Mouse (Mus musculus) thymus, postnatal 4 days (tissue): ENCODE measurements at regions not wholly inside any gene's neighbourhood (a gene's known extent, or its start where the extent isn't known, plus 50 kb on each side); places are given as distances from the start of the nearest gene placed in this dataset.

Experiments
- DNase-seq: peaks from one replicate; pipeline ENCODE4 v3.0.0; 2021

DNA sequence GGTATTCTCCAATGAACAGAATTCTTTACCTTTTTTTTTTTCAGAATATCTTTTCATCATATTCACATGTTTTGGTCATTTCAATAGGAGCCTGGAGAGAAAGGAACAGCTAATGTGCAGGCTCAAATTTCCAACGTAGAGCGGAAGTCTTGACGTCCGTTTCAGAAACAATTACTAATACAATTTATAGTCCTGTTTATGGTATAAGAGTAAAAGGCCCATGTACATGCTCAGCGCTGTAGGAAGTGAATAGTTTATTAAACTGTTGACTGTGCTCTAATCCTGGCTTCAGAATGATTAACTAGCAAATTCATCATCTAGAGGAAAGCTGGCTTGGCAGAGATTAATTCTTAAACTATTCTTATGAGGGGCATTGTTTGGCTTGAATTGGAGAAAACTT lies 142.1 kb downstream of the Pik3r1 start:
- no peak for DNase-seq

DNA sequence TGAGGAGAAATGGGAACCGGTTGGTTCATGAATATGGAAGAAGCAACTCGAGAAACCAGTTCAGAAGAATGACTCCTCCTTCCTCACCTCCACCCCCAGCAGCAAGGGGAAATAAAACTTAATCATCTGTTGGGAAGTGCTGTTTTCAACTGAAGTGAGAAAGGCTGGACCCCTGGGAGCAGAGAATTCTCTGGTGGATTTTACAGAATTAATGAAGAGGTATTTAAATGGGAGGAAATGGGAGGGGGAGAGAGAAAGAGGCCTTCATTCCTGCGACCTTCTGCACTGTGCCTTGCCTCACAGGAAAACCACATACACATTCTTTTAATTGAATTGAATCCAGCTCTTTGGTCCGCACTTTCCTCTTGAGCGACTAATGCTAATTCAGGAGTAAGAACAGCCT lies 143.8 kb downstream of the Pik3r1 start:
- no peak for DNase-seq

DNA sequence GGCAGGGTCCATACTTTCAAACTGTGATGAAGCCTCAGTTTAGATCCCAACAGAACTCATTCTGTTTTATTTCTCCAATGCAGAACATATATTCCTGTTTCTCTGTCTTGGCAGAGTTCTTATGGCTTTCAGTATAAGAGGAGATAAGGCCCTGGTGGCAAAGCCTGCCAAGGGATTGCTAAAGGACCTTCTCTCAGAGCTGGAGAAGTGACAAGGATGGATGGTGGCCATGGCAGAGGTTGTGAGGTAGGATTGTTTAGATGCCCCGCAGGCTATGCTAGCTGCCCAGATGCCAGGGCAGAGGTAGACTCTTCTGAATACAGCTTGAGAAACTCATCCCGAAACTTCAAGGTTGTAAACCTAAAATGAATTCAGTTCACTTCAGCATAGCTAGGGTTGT lies 145.4 kb downstream of the Pik3r1 start:
- DNase-seq: no peak

DNA sequence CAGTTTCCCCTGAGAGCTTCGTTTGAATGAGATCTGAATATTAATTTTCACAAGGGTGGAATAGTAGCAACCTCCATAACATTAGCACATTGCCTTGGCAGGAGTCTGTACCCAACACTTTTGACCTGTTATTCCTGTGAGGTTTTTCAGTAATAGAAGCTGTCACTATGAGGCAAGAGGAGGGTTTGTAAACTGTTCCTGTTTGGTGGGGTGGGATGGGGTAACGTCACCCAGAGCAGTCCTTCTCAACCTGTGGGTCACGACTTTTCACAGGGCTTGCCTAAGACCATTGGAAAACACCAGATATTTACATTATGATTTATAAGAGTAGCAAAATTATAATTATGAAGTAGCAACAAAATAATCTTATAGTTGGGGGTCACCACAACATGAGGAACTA lies 147.4 kb downstream of the Pik3r1 start:
- DNase-seq: no peak

DNA sequence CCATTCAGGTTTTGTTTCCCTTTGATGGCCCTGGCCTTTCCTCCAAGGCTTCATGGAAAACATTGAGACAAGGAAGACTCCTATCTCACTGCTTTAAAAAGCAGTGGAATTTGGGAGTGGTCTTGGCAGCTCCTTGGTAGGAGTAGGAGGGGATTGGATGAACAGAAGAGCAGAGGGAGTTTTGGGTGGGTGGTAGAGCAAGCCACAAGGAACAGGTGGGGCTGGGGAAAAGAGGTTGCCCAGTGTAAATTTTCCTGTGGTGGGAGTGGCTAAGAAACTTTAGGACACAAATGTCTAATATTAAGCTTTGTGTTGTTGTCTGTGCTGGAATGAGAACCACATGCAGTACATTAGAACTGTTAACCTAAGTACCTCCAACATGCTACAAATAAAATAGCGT lies 148.9 kb downstream of the Pik3r1 start:
- no peak for DNase-seq

DNA sequence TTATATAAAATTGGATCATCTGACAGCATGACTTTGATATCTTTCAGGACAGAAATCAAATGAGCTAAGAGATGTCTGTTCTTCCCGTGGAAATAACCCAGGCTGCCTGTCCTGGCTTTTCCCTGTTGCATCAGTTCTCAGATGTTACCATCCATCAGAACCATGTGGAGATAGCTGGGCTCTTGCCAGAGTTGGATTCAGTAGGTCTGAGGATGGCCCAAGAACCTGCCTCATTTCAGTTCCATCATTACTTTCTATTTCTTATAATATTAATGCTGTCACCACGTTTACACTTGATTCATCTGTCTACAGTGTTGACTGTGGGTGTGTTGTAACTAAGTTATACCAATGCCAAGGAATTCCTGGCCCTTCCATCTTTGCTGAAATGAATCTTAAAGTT lies 155.2 kb downstream of the Pik3r1 start:
- DNase-seq: no peak

DNA sequence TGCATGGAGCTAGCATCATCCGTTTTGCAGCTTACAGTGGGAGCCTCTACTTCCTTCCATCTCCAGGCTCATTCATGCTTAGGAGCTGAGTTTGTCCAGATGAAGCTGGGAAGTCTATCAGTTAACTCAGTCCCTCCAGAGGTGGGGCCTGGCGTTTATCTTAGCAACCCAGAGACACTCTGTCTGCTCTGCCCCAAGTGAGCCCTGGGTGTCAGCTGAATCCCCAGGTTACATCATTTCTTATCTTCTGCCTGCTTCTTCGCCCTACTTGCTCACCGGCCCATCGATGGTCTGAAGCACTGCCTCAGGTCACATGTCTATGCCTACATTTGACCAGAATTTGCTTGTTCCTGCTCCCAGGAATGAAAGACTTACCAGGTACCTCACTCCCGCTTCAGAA lies 156.3 kb downstream of the Pik3r1 start:
- DNase-seq: no peak

DNA sequence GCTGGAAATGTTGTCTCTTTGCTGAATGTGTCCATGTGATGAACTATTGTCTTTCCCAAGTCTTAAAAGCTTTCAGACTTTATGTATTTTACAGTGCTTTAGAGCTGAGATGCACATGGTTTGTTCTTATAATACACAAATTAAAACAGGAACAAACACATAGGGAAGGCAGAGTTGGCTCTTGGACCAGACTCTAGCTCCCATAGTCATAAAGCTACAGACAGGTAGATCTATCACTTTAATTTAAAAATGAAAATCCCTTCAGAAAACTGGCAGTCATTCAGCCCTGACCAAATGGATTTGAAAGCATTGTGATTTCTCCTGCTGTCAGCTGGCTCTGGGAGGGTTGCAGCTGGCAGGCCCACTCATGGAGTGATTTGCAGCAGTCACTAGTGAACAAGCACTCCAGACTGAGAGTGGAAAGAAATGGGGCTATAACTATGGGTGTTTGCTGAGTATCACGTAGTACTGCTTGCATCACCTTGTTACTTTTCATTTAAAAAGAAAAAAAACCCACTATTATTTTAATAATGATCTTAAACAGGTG lies 161.8 kb downstream of the Pik3r1 start:
- no peak for DNase-seq

DNA sequence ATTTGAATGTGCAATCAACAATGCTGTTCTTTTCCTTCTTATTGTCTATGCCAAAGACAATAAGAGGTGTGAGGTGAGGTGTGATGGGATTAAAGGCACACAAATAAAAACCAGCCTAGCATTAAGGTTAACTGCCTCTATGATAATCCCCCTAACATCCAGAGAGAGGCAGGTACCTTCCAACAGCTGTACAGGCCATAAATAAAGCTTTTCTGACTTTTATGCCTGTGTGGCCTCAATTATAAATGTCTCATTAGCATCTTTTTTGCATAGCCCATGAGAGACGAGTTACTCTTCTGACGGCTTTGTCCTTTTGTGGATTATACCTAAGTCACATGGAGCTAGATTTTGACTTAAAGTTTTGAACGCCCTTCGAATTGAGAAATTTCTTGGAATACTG lies 162.3 kb downstream of the Pik3r1 start:
- no peak for DNase-seq

DNA sequence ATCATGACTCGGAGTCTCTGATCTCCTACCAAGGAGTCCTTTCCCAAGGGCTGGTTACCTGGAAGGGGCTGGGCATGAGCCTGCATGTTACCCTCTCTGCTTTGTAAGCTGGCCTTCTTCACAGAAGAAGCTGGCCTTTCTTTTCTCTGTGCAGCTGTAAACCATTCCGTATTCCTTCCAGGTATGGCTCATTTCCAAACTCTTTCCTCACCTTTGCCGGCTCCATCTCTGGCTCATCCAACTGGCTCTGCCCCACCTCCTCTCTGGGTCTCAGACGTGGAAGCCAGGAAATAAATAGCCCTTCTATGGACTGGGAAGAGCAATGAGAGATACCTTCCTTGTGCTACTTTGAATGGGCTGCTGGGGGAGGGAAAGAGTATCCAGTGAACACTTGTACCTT lies 163.0 kb downstream of the Pik3r1 start:
- DNase-seq: no peak

DNA sequence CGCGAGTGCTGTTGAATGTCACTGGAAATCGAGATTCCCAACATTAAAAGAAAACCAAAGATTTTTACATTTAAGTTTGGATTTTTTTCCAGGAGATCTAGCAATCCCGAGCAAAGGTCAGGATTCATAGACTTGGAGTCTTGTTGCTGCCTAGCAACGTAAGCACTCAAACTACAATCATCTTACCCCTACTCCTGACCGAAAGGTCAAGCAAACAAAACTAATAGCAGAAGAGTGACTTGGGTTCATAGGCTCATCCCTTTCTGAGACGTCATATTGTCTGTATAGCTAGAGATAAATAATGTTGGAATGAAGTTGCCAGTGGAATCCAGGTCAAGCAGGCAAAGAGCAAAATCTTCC lies 169.9 kb downstream of the Pik3r1 start:
- DNase-seq: no peak

DNA sequence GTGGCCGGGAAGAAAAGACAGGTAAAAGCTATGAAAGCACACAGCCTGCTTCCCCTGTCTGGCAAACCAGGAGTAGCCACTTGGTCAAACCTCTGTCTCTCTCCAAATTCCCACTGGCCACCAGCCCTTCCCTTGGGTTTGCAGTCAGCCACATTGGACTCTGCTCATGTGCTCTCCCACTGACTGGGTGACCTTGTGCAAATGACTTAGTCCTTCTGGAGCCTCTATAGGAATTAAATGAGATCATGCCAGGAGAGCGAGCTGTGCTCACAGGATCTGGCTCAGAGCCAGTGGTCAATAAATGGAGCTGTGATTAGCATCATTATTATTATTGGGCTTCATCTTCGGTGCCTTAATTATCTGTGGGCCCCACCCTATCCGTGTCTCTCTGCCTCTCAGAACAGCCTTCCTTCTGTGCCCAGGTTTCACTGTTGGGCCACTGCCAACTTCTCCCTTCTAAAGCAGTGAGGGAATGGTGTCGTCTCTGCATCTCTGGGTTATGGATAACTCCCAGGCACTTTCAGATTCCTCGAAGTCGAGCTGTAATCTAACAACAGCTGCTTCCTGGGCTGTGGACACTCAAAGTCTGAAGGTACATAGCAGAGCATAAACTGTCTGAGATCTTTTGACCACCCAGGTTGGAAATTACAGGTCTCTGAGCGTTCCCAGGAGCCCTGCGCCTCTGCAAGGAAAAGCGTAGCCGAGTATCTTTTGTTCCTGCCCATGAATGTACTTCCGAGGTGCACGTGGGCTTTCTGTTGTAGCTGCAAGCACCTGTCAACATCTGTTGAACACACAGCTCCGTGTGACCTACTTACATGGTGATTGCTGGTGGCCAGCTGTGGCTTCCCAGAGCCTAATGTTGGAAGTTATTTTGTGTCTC lies 170.5 kb downstream of the Pik3r1 start:
- DNase-seq: peak; percentile 62

DNA sequence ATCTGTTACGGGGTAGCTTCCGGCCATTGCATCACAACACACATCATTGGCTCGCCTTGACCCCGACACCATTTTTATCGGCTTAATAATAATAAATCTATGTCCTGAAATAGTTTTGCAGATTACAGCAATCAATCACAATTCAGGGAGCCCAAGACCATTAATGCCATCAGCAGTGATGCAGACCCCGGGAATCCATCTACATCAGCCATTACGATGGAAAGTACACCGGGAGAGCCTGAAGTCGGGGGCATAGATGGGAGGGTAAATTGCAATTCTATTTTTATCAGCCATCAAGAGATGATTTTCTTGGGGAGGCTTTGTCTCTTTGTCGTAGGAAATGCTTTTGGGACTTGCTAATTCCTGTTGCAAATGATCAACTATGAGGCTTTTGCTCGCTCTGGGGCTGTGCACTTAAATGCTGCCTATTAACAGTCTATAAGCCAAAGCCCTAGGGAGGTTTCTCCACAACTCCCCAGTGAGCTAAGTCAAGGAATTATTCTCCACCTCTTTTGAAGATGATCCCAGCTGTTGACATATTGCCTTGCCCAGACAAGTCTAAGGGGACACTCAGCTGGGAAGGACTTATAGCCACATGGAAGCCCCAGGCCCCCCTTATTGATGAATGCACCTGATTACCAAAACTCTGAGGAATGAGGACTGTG lies 173.4 kb downstream of the Pik3r1 start:
- no peak for DNase-seq

DNA sequence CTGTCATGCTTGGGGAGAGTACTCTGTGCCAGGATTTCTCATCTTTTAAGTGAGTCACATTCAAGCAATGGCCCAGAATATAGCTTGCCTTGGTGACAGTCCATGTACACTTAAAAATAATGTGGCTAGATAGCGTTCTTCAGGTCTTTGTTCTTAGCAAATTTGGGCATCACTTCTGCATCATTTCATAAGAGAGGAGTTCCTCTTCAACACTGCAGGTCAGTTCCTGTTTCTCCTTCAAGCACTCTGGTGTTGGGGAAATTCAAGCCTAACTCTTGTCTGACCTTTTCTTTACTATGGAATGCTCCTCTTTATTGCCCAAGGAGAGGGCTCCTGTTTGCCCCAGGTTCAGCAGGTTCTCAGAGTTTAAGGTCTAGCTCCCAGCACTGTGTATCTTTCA lies 175.7 kb downstream of the Pik3r1 start:
- no peak for DNase-seq

DNA sequence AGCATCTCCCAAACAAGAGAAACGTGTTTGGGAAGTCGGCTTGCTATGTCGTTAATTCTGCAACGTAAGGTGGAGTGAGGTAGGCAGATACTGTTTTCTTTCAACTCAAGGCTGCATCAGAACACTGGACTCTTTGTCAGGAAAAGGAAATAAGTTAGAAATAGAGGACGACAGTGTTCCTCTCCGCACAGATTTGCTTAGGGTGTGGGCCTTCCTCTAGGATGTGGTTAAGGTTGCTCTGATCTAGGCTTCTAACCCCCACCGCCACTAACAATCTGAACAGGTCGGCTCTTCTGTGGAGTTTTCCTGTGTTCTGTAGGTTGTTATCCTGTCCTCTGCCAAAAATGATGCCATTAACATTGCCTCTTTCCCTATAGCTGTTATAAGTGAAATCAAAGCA lies 179.1 kb downstream of the Pik3r1 start:
- no peak for DNase-seq

DNA sequence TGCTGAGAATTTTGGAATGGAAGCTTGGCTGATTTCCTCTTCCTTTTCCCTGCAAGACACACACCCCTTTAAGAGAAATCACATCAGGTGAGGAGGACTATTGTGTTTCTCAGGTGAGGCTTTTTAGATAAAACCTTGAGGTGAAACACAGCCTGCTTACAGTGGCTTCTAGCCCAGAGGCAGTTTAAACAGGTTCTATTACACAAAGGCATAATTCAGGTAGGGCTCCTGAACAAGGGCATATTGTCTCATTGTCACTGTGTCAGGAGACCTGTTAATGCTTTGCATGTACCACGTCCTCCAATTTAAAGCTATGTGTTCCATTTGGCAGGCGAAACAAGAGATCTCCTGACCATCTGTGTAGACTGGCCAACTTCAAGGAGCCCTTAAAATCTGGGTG lies 181.2 kb downstream of the Pik3r1 start:
- DNase-seq: no peak

DNA sequence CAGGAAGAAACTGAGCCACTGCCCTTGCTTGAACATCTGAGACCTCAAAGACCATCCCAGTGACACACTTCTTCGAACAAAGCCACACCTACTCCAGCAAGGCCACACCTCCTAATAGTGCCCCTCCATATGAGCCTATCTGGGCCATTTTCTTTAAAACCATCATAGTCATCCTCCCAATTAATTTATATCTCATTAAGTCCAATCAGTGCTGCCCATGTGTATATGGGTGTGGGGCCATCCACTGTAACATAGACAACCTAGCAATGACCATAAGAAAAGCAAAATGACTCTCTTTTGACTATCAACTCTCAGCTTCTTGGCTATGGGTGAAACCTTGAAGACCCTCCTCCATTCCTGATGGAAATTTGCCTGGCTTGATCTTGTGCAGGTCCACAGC lies 191.5 kb downstream of the Pik3r1 start:
- no peak for DNase-seq

DNA sequence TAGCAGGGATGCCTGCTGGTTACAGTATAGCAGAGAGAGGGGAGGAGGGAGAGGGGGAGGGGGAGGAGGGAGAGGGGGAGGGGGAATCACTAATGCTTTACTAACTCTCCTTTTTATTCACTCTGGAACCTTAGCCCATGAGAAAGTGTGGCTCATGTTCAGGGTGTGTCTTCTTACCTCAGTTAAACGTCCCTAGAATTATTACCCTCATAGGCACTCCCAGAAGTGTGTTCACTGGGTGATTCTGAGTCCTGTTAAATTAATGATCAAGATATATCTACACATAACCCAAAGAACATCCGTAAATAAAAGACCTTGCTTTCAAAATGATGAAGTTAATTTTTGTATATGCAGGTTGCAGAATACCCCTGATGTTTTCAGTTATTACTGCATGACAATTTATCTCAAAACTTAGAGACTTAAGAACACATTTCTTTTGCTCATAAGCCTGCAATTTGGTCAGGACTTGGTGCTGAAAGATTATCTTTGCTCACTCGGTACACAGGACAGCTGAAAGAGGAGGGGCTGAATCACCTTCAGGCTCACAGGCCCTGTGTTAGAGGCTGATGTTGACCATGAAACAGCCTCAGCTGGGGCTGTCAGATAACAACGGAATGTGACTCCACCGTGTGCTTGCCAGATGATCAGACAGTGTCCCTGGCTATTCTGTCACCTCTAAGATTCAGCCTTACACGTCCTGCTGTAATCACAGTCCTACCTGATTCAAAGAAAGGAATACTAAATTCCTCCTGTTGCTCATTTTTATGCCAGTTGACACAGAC lies 195.0 kb downstream of the Pik3r1 start:
- no peak for DNase-seq

DNA sequence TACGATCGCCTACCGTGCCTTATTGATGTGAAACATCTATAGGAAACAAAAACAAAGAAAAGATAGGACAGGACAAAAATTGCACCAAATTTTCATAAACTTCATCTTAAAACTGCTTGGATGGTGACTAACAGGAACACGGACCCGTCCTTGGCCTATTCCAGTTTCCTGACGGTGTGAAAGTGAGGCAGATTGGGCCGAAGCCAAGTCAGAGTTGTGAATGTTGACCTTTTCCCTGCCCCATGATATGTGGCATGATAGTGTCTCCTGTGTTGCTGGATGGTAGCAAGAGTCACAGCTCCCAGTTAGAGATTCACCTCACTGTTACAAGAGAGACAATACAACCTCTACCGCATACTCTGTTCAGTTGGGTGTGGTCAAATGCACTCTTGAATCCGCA lies 195.8 kb downstream of the Pik3r1 start:
- DNase-seq: no peak

DNA sequence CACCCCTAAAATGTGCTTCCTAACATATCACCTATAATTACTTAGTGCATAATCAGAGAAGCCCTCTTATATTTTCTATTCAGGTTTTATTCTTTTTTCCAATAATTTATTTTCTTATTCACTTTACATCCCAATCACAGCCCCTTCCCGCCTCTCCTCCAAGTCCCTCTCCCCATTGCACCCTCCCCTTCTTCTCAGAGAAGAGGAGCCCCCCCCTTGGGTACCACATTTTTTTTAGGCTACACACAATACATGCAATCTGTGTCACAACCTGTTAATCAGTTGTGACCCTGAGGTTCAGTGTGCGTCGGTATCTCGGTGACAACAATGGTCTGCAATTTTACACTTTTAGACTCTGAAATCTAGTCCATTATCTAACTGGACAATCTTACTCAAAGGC lies 198.0 kb downstream of the Pik3r1 start:
- DNase-seq: no peak

DNA sequence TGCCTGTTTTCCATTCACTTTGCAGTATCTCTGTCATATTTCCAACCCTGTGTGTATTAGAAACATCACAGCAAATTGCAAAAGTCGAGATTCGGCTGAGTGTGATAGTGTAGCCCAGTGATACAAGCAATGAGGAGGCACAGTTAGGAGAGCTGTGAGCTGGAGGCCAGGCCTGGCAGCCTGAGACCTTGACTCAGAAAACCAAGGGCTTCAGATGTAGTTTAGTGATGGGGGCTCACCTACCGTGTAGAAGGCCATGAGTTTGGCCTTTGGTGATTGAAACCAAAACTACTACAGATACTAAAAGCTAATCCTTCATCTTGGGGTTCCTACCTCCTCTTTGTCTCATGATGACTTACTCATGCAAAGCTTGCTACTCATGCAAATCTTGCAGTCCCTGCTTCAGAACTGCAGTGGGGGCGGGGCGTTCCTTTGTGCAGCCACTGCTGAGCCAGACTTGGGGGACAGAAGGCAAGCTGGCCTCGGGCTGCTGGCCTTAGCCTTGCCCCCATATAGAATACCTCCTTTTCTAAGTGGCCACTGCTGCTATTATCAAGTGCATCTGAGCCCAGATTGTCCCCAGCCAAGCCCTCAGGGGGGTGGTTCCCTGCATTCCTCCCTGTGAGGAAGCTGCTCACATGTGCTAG lies 198.9 kb downstream of the Pik3r1 start:
- peak; percentile 38 for DNase-seq

DNA sequence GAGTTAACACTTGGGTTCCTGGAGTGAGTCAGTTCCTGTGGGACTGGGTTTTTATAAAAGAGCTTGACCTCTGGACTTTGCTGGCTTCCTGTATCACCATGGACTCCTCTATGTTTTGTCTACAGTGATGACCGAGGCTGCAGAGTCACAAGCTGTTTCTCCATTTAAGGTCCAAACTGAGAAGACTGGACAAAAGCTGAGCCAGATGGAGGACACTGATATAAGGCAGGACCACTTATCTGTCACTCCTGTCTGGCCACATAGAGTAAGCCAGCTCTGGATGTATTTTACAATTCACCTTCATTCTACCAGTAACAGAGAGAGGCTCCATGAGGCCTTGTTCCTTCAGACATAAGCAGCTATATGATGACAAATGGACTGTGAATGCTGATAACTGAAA lies 202.7 kb downstream of the Pik3r1 start:
- no peak for DNase-seq

DNA sequence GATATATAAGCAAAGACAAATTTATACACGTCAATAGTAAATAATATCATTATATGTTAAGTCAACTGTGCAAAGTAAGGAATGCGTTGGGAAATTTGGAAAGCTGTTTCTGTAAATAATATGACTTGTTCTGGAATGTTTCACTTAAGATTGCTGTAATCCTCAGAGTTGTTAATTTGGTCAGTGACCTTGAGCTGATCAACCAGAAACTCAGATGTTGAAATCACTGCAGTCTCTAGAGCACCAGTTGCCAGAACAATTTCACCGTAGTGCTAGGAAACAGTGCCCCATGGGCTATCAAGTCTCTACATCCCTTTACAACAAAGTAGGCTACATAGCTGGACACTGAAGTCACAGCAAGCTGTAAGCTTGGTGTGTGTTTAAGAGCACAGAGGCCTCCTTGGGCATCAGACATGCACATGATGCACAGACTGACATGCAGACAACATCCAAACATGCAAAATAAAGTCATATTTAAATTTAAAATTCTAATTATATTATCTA lies 212.6 kb downstream of the Pik3r1 start:
- no peak for DNase-seq
